Comparison of ENCODE assay signal across 20 mouse cellular contexts in the genomic region with DNA sequence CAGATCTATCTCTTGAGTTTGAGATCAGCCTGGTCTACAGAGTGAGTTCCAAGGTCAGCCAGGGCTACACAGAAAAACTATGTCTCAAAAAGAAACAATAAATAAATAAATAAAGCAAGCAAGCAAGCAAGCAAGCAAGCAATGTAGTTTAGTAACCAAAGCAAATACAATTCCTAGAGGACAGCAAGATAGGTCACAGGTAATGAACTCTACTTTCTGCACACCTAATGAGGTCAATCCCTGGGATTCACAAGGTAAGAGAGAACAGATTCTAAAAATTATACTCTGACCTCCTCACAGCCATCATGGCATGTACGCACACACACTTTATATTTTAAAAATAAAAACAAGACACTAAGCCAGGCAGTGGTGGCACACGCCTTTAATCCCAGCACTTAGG. TPM values are rescaled to one million over a fixed set of nuclear protein-coding genes. Genes with fewer than 3 reads are reported as not detected.
DNase-seq lines count a peak whose midpoint lies in the region; ATAC-seq and TF ChIP-seq lines count a peak whose summit lies in the region.
"Had no signal": no experiment of that assay in that cellular context is flagged by ENCODE, and none has a peak within 500 bp of the region (broad histone marks: within the 10 kb centered on the region; RNA-seq: fewer than 3 reads in every experiment).

No protein-coding gene starts in this region.

- no peak for TF ChIP-seq CTCF in liver, adult 2 months (IDR thresholded peaks at IDR 0.05; ENCODE audit: low read depth, low read length)
- no peak for TF ChIP-seq CTCF in midbrain, postnatal 0 days (IDR thresholded peaks at IDR 0.05)

- no peaks in the 10 kb centered on the region for H3K9me3 ChIP-seq in liver, embryonic 12.5 days (replicated peaks)
- no peaks in the 10 kb centered on the region for H3K9me3 ChIP-seq in midbrain, postnatal 0 days (ENCODE audit: low read length)
- H3K9me3 ChIP-seq: embryonic facial prominence, embryonic 10.5 days; embryonic facial prominence, embryonic 12.5 days; forebrain, embryonic 13.5 days; forebrain, embryonic 15.5 days had no signal

- WGBS in liver, adult 2 months: 80% methylated on average over 2 of the region's 2 CpGs
- whole genome bisulfite sequencing in liver, embryonic 12.5 days (ENCODE audit: insufficient replicate concordance): 90% methylated on average over 2 of the region's 2 CpGs
- WGBS in midbrain, postnatal 0 days: 96% methylated on average over 2 of the region's 2 CpGs

- peaks cover 13% of the 10 kb centered on the region; the same call in 1 of the 2 replicates for H3K79me2 ChIP-seq in liver, adult 2 months (ENCODE audit: control insufficient read depth, insufficient read depth, low read length)

- no peak overlapping the region for H3K27ac ChIP-seq in liver, adult 2 months (replicated peaks; ENCODE audit: insufficient read depth, low read depth, low read length)
- no peak overlapping the region for H3K27ac ChIP-seq in liver, embryonic 12.5 days
- H3K27ac ChIP-seq in midbrain, postnatal 0 days (ENCODE audit: low read depth, low read length): no peak overlapping the region
- H3K27ac ChIP-seq: embryonic facial prominence, embryonic 10.5 days; embryonic facial prominence, embryonic 12.5 days; forebrain, embryonic 13.5 days; forebrain, embryonic 15.5 days had no signal

- no peak overlapping the region for H3K4me3 ChIP-seq in liver, adult 2 months (ENCODE audit: insufficient read depth, low read depth, low read length)
- H3K4me3 ChIP-seq in liver, embryonic 12.5 days: no peak overlapping the region
- no peak overlapping the region for H3K4me3 ChIP-seq in midbrain, postnatal 0 days (ENCODE audit: low read depth, low read length)
- H3K4me3 ChIP-seq: embryonic facial prominence, embryonic 10.5 days; embryonic facial prominence, embryonic 12.5 days; forebrain, embryonic 13.5 days; forebrain, embryonic 15.5 days had no signal

- no peaks in the 10 kb centered on the region for H3K27me3 ChIP-seq in liver, adult 2 months (ENCODE audit: control insufficient read depth, insufficient read depth, low read length)
- no peaks in the 10 kb centered on the region for H3K27me3 ChIP-seq in liver, embryonic 12.5 days (replicated peaks)
- no peaks in the 10 kb centered on the region for H3K27me3 ChIP-seq in midbrain, postnatal 0 days (ENCODE audit: insufficient read depth, low read length)
- H3K27me3 ChIP-seq: embryonic facial prominence, embryonic 12.5 days; forebrain, embryonic 13.5 days; forebrain, embryonic 15.5 days had no signal

- H3K4me2 ChIP-seq in liver, embryonic 12.5 days: no peak overlapping the region
- no peak overlapping the region for H3K4me2 ChIP-seq in midbrain, postnatal 0 days (ENCODE audit: low read depth, low read length, poor library complexity, severe bottlenecking)
- H3K4me2 ChIP-seq: embryonic facial prominence, embryonic 12.5 days; forebrain, embryonic 13.5 days; forebrain, embryonic 15.5 days had no signal

- no peak overlapping the region for H3K9ac ChIP-seq in liver, adult 2 months (ENCODE audit: low read depth, low read length)
- H3K9ac ChIP-seq in liver, embryonic 12.5 days: no peak overlapping the region
- H3K9ac ChIP-seq in midbrain, postnatal 0 days (replicated peaks; ENCODE audit: low read length, poor library complexity, severe bottlenecking): no peak overlapping the region
- H3K9ac ChIP-seq: embryonic facial prominence, embryonic 12.5 days; forebrain, embryonic 13.5 days; forebrain, embryonic 15.5 days; forebrain, postnatal 0 days had no signal

- peaks cover 2% of the 10 kb centered on the region; the same call in 1 of the 2 replicates for H3K4me1 ChIP-seq in liver, adult 2 months (ENCODE audit: control insufficient read depth, insufficient read depth, low read length)
- peaks cover 9% of the 10 kb centered on the region for H3K4me1 ChIP-seq in liver, embryonic 12.5 days
- peaks cover 3% of the 10 kb centered on the region for H3K4me1 ChIP-seq in midbrain, postnatal 0 days (ENCODE audit: insufficient read depth, low read length)
- H3K4me1 ChIP-seq: embryonic facial prominence, embryonic 12.5 days had no signal

- TF ChIP-seq POLR2A in liver, adult 2 months (IDR thresholded peaks at IDR 0.05; ENCODE audit: extremely low read depth, insufficient read depth, low read length): no peak

- DNase-seq in liver, adult 2 months (ENCODE audit: extremely low read depth, low read depth, low spot score): peak; percentile 62
- peak; percentile 39 for DNase-seq in R1 (ENCODE audit: low read depth, low spot score)
- no peak for DNase-seq in kidney, postnatal 14 days
- no peak for DNase-seq in midbrain, postnatal 0 days (ENCODE audit: low spot score)
- DNase-seq: adrenal gland, adult 2 months; adrenal gland, postnatal 10 days; adrenal gland, postnatal 25 days; B cell, adult 2 months; cerebellum, adult 11 months; cerebellum, adult 18-20 months; cerebellum, adult 8-10 months; cerebellum, adult 9-11 months; cerebellum, postnatal 14 days; cerebellum, postnatal 36 days; forebrain, postnatal 0 days had no signal

- no peak for ATAC-seq in liver, embryonic 12.5 days
- no peak for ATAC-seq in midbrain, postnatal 0 days (ENCODE audit: low FRiP score)
- ATAC-seq: forebrain, embryonic 13.5 days; forebrain, embryonic 15.5 days; forebrain, postnatal 0 days had no signal

- no peaks in the 10 kb centered on the region; the same call in 1 of the 2 replicates for H3K36me3 ChIP-seq in liver, adult 2 months (ENCODE audit: control insufficient read depth, insufficient read depth, low read length)
- peaks cover 50% of the 10 kb centered on the region for H3K36me3 ChIP-seq in liver, embryonic 12.5 days
- H3K36me3 ChIP-seq in midbrain, postnatal 0 days (ENCODE audit: insufficient read depth, low read length): no peaks in the 10 kb centered on the region; the same call in 1 of the 2 replicates
- H3K36me3 ChIP-seq: forebrain, embryonic 15.5 days had no signal

RNA-seq across cellular contexts. Expression of a gene that starts 7.0 kb away (rescaled TPM):
- total RNA-seq in liver, adult 2 months (2014; rRNA removed): 31.8 and 34.4 TPM in 2 replicates
- 8.3 and 9.9 TPM in 2 replicates for polyA plus RNA-seq in liver, adult 2 months (2012; rRNA removed)
- 45.7 and 49.2 TPM in 2 replicates for polyA plus RNA-seq in liver, embryonic 12.5 days (2016; fragmentation: Nextera tagmentation; extraction: Ambion mirVana)
- total RNA-seq in midbrain, postnatal 0 days (2014; rRNA removed): 81.3 and 87.9 TPM in 2 replicates
- 48.8 and 57.9 TPM in 2 replicates for polyA plus RNA-seq in midbrain, postnatal 0 days (2015; fragmentation: Nextera tagmentation; extraction: Ambion mirVana)

RNA-seq across cellular contexts. Expression of a gene that starts 21.9 kb away (rescaled TPM):
- total RNA-seq in liver, adult 2 months (2014; rRNA removed): 9.2 and 12.4 TPM in 2 replicates
- 29.2 and 29.6 TPM in 2 replicates for polyA plus RNA-seq in liver, adult 2 months (2012; rRNA removed)
- polyA plus RNA-seq in liver, embryonic 12.5 days (2016; fragmentation: Nextera tagmentation; extraction: Ambion mirVana): 5.7 and 7.4 TPM in 2 replicates
- total RNA-seq in midbrain, postnatal 0 days (2014; rRNA removed): 23.9 and 24.9 TPM in 2 replicates
- 16.7 and 18.1 TPM in 2 replicates for polyA plus RNA-seq in midbrain, postnatal 0 days (2015; fragmentation: Nextera tagmentation; extraction: Ambion mirVana)

RNA-seq across cellular contexts. Expression of a gene that starts 40.6 kb away (rescaled TPM):
- 0.18 and 0.27 TPM in 2 replicates for total RNA-seq in liver, adult 2 months (2014; rRNA removed)
- polyA plus RNA-seq in liver, adult 2 months (2012; rRNA removed): 0.70 and 1.2 TPM in 2 replicates
- 0.57 and 0.92 TPM in 2 replicates for polyA plus RNA-seq in liver, embryonic 12.5 days (2016; fragmentation: Nextera tagmentation; extraction: Ambion mirVana)
- total RNA-seq in midbrain, postnatal 0 days (2014; rRNA removed): 1.2 and 1.8 TPM in 2 replicates
- polyA plus RNA-seq in midbrain, postnatal 0 days (2015; fragmentation: Nextera tagmentation; extraction: Ambion mirVana): 1.1 and 1.2 TPM in 2 replicates

Comparison
In these comparisons a context has a peak if more than half of its experiments do, and no peak if none do; other contexts are left out.
1. DNase-seq: peak in liver, adult 2 months (single experiment) and R1 (single experiment); none in kidney, postnatal 14 days (single experiment) and midbrain, postnatal 0 days (single experiment).